Mouse (Mus musculus) mouse trophoblast stem cell (cell line): Measurements from ENCODE around the gene Rpl24.
"Not testable (repeated sequence)": the region's sequence is repeated elsewhere in the genome, so short reads cannot be mapped to it uniquely, and the experiment has no call there.

Experiments
- in situ Hi-C, 2 experiments: fragments of 300-500 bp; cut with MseI, MboI; formaldehyde crosslinking; loops; 2 replicates in 1 of 2; 3 replicates in 1 of 2; pipeline ENCODE4 v1.15.1; 2025

Rpl24 gene

GRCm38 (mm10) chr16:55966212-55966871 lies at the start of gene Rpl24:
Rpl24 (plus strand) TSS chr16:55966275.
- in situ Hi-C loops = no loop called here

GRCm38 (mm10) chr16:55922079-55922478 lies 44.0 kb upstream of the Rpl24 start:
- in situ Hi-C loops = no loop called here

- in situ Hi-C loops = no loop called here
Observed at GRCm38 (mm10) chr16:55924010-55924409, 42.1 kb upstream of the Rpl24 start.

GRCm38 (mm10) chr16:55933681-55934343 lies 32.3 kb upstream of the Rpl24 start:
- in situ Hi-C loops = no loop called here

GRCm38 (mm10) chr16:55934453-55935037 lies 31.5 kb upstream of the Rpl24 start, which contains the start of gene Cep97:
Cep97 (minus strand) TSS chr16:55934855.
- in situ Hi-C loops = no loop called here

GRCm38 (mm10) chr16:55938761-55939160 lies 27.3 kb upstream of the Rpl24 start:
- in situ Hi-C loops = no loop called here

- in situ Hi-C loops = loop anchor here in 1 of 2 experiments (10.0 kb wide), 1 partner anchor 125 kb away; no protein-coding TSS in a partner anchor
Observed at GRCm38 (mm10) chr16:55939703-55940102, 26.4 kb upstream of the Rpl24 start.

GRCm38 (mm10) chr16:55940781-55941180 lies 25.3 kb upstream of the Rpl24 start:
- in situ Hi-C loops = loop anchor here in 1 of 2 experiments (10.0 kb wide), 1 partner anchor 124 kb away; no protein-coding TSS in a partner anchor

GRCm38 (mm10) chr16:55947266-55947665 lies 18.8 kb upstream of the Rpl24 start:
- in situ Hi-C loops = loop anchor here in 1 of 2 experiments (10.0 kb wide), 1 partner anchor 118 kb away; no protein-coding TSS in a partner anchor

- in situ Hi-C loops = loop anchor here in 1 of 2 experiments (10.0 kb wide), 1 partner anchor 117 kb away; no protein-coding TSS in a partner anchor
Observed at GRCm38 (mm10) chr16:55947876-55948410, 18.1 kb upstream of the Rpl24 start.

- in situ Hi-C loops = loop anchor here in 1 of 2 experiments (10.0 kb wide), 1 partner anchor 116 kb away; no protein-coding TSS in a partner anchor
Observed at GRCm38 (mm10) chr16:55948963-55949362, 17.1 kb upstream of the Rpl24 start.

GRCm38 (mm10) chr16:55950462-55950861 lies 15.6 kb upstream of the Rpl24 start:
- in situ Hi-C loops = no loop called here

GRCm38 (mm10) chr16:55950946-55951678 lies 15.0 kb upstream of the Rpl24 start:
- in situ Hi-C loops = no loop called here

GRCm38 (mm10) chr16:55951679-55952327 lies 14.3 kb upstream of the Rpl24 start:
- in situ Hi-C loops = no loop called here

GRCm38 (mm10) chr16:55952771-55953170 lies 13.3 kb upstream of the Rpl24 start:
- in situ Hi-C loops = no loop called here

- in situ Hi-C loops = not testable (repeated sequence)
Observed at GRCm38 (mm10) chr16:55954196-55954595, 11.9 kb upstream of the Rpl24 start.

GRCm38 (mm10) chr16:55963068-55963467 lies 3.0 kb upstream of the Rpl24 start:
- in situ Hi-C loops = not testable (repeated sequence)

- in situ Hi-C loops = no loop called here
Observed at GRCm38 (mm10) chr16:55964126-55964949, 1.7 kb upstream of the Rpl24 start.

GRCm38 (mm10) chr16:55967221-55967620 lies 1.1 kb downstream of the Rpl24 start:
- in situ Hi-C loops = no loop called here

GRCm38 (mm10) chr16:55969147-55969546 lies 3.1 kb downstream of the Rpl24 start:
- in situ Hi-C loops = no loop called here
